Mouse (Mus musculus) lung, adult 2 months (tissue): ENCODE measurements around the gene Ccdc60. TPM values are rescaled to one million over a fixed set of nuclear protein-coding genes. Genes with fewer than 3 reads are reported as not detected.

Experiments used
- DNase-seq: peaks from one replicate; pipeline ENCODE4 v3.0.0; 2022
- H3K4me1 ChIP-seq: fragments of 200-500 bp; 2 replicates; pipeline ENCODE4 v1.6.1; 2011; ENCODE audit warnings: low read length; ENCODE audit not compliant: control insufficient read depth, insufficient read depth
- H3K4me3 ChIP-seq: fragments of 200-500 bp; replicated peaks from 2 replicates; pipeline ENCODE3; 2011; ENCODE audit warnings: low read depth, mild to moderate bottlenecking, control low read depth, low read length; ENCODE audit errors: extremely low read depth
- CTCF ChIP-seq: fragments of 200-500 bp; IDR thresholded peaks from 2 replicates; pipeline ENCODE4 v1.5.1; 2011; ENCODE audit warnings: mild to moderate bottlenecking, low read length, control low read depth; ENCODE audit not compliant: insufficient read depth
- POLR2A ChIP-seq: fragments of 200-500 bp; IDR thresholded peaks from 2 replicates; pipeline ENCODE4 v1.6.1; 2011; ENCODE audit warnings: low read depth, mild to moderate bottlenecking, control low read depth, low read length, borderline replicate concordance; ENCODE audit errors: extremely low read depth
- WGBS: fragments of 180-500 bp; shearing (Covaris S2); methylation state at CpG from one replicate; pipeline ENCODE4 v1.1.7; 2018; 5-methylcytosine and 5-hydroxymethylcytosine counted together
- polyA plus RNA-seq: library from polyadenylated mRNA; depleted of rRNA; stranded (reverse); fragments of >200 nt; gene quantifications from 2 replicates; pipeline ENCODE4 v1.2.3, GENCODE M21; 2012

Gene Ccdc60
- polyA plus RNA-seq, 1 experiment: 1.5 TPM

DNA sequence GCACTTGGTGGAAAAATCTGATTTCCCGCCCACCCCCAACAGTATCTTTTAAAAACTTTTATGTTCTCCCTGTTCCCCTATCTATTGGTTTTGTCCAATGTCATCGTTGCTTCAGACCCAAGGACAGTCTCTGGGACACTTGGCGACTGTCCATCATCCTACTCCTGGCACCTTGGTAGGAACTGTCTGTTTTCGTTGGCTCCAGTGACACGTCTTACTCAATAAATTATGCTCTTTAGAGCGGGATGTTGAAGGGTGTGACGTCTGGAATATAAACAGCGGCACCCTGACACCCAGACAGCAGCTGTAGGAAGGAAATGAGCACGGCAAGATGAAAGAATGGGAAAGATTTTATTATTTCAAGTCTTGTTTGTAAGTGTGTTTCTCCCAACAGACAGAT lies 12.2 kb upstream of the Ccdc60 start:
- DNase-seq: no peak

DNA sequence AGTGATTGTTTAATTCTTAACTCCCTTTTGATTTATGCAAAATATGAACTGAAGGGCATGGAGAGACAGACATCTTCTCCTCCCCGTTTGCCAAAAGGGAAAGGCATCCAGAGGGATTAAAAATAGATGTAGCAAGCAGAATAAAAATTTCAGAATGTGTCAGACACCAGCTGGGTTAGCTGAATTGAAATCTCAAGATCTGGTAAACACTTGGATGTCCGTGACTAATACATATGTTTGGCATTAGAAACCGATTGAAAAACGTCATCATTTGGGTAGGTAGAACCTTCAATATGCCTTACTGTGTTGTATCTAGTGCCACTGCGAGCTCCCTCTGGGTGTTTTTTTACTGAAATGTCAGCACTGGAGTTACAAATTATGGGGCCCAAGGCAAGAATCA lies 4.7 kb upstream of the Ccdc60 start:
- H3K4me3 ChIP-seq: no peak overlapping the region
- 73% methylated on average over 5 of the region's 5 CpGs for WGBS
- no peaks in the 10 kb centered on the region; the same call in 1 of the 2 replicates for H3K4me1 ChIP-seq
- no peak for TF ChIP-seq CTCF
- TF ChIP-seq POLR2A: no peak
- DNase-seq: no peak

More for the DNA sequence above, 12.2 kb upstream of the Ccdc60 start:
- TF ChIP-seq POLR2A (no peak), CTCF (no peak)
- 30% methylated on average over 9 of the region's 9 CpGs for WGBS
- H3K4me1 ChIP-seq: no peaks in the 10 kb centered on the region; the same call in 1 of the 2 replicates
- H3K4me3 ChIP-seq: no peak overlapping the region

GRCm38 (mm10) chr5:116290584-116290983 lies 1.8 kb upstream of the Ccdc60 start:
- no peak for DNase-seq
- WGBS: 87% methylated on average over 5 of the region's 5 CpGs
- Histone ChIP-seq H3K4me3 (no peak overlapping the region), H3K4me1 (no peaks in the 10 kb centered on the region; the same call in 1 of the 2 replicates)
- TF ChIP-seq CTCF: no peak

- H3K4me3 ChIP-seq: peak overlapping the region; percentile 19
- TF ChIP-seq POLR2A: no peak
- no peak for TF ChIP-seq CTCF
- no peak for DNase-seq
- H3K4me1 ChIP-seq: no peaks in the 10 kb centered on the region; the same call in 1 of the 2 replicates
- WGBS: 8% methylated on average over 9 of the region's 9 CpGs
Observed at GRCm38 (mm10) chr5:116289897-116290296, 1.1 kb upstream of the Ccdc60 start.

DNA sequence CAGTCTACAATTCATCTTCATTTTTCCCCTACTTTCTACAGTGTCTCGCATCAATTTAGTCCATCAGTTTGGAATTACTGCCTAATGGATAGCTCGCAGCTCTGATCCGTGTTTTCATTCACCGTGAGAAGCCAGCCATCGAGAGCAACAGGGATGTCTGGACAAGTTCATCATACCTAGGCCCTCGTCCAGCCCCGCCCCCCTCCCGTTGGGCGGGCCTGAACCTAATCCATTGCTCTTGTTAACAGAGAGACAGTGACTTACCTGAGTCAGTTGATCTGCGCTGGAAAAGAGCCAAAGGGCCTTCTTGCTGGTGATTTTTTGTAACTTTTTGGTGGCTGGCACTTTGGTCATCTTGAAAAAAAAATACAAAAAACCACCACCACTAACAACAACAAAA lies 602 bp downstream of the Ccdc60 start:
- 63% methylated on average over 10 of the region's 10 CpGs for WGBS
- no peak for DNase-seq
- Histone ChIP-seq H3K4me3 (no peak overlapping the region), H3K4me1 (no peaks in the 10 kb centered on the region; the same call in 1 of the 2 replicates)
- TF ChIP-seq CTCF: no peak
- no peak for TF ChIP-seq POLR2A

DNA sequence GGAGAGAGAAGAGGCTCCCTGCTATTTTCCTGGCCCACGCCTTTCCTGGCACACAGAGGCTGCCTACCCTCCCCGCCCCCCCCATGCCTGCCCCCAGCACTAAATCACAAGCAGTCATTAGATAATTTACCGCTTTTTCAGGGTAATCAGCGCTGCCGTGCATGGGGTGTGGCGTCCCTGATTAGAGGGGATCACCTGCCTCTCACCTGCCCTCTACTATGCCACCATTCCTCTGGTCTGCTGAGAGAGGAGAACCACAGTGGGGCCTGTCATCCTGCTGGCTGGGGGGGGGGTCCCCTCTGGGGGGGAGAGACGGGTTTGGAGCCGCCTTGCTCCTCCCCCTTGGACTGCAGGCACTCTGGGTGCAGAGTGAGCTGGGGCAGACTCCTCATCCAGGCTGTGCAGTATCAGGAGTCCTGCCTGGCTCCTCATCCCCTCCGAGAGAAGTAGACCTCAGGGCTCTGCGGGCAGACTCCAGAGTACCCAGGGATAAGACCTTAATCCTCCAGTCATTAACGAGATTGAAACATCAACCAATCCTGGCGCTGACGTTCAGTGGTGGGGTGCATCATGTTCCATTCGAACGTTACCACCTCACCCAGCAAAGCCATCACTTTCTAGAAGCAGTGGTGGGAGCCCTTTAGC lies 3.1 kb downstream of the Ccdc60 start:
- 48% methylated on average over 15 of the region's 15 CpGs for WGBS
- DNase-seq: no peak
- Histone ChIP-seq H3K4me3 (no peak overlapping the region), H3K4me1 (no peaks in the 10 kb centered on the region; the same call in 1 of the 2 replicates)
- TF ChIP-seq CTCF (no peak), POLR2A (no peak)

- Histone ChIP-seq H3K4me1 (no peaks in the 10 kb centered on the region), H3K4me3 (no peak overlapping the region)
- TF ChIP-seq POLR2A (no peak), CTCF (no peak)
- no peak for DNase-seq
Observed at GRCm38 (mm10) chr5:116280518-116280917, 8.3 kb downstream of the Ccdc60 start.

DNA sequence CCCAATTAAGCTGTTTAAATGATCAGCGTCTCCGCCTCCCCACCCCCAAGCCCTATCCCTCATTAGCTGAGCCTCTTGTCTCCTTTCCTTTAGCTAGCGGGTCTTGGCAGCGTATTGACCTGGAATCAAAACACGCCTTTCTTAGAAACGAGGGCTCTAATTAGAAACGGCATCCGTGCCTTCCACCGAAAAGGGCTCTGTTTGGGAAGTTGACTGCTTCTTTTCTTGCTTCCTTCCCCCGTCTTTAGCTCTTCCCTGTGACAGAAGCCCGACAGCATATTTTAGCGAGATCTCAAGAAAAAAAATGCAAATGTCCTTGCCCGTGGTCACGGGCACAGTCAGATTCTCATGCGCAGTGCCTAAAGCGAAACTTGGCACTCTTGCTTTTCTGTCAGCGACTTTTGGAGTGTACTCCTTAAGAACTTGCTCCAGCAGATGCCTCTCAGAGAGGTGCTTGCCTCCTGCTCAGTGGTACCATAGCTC lies 10.3 kb downstream of the Ccdc60 start:
- no peak for TF ChIP-seq POLR2A
- TF ChIP-seq CTCF: no peak
- WGBS: 88% methylated on average over 17 of the region's 17 CpGs
- no peak overlapping the region for H3K4me3 ChIP-seq
- no peak for DNase-seq
- no peaks in the 10 kb centered on the region for H3K4me1 ChIP-seq

DNA sequence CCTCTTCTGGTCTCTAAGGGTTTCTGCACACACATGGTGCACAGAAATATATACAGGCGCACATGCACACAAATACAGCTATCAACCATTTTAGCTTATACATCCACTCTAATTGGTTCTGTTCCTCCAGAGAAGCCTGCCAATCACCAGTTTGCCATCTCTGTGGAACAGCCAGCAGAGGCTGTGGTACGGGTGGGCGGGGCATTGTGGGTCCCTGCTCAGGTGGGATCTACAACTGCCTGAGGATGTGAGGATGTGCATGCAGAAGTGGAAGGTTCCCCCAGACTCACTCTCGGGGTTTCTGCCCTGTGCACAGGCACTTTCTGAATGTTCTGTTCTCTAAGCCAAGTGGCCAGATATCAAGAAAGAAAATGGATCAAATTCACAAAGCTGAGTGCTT lies 10.8 kb downstream of the Ccdc60 start:
- H3K4me3 ChIP-seq: no peak overlapping the region
- no peak for DNase-seq
- H3K4me1 ChIP-seq: no peaks in the 10 kb centered on the region
- TF ChIP-seq POLR2A: no peak
- TF ChIP-seq CTCF: no peak
- WGBS: 96% methylated on average over 4 of the region's 4 CpGs

DNA sequence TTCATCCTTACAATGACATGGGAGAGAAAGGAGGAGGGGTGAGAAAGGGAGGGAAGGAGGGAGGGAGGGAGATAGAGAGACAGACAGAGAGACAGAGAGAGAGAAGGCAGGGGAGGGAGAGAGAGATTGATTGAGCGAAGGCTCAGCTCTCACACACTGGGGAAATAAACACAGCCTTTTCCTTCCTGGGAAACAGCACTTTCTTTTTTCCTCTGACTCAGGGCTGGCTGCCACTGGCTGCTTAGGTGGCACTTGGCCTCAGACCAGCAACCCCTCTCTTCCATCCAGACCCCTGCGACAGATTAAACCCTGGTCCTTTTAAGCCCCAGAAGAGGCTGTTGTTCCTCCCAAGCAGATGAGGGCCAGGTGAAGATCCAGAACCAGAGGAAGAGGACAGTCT lies 14.0 kb downstream of the Ccdc60 start:
- Histone ChIP-seq H3K4me3 (no peak overlapping the region), H3K4me1 (no peaks in the 10 kb centered on the region)
- WGBS: 43% methylated on average over 2 of the region's 2 CpGs
- no peak for DNase-seq
- no peak for TF ChIP-seq CTCF
- no peak for TF ChIP-seq POLR2A
